Mouse (Mus musculus) heart, postnatal 14 days (tissue): ENCODE data around the gene Psmd9. TPM values are rescaled to one million over a fixed set of nuclear protein-coding genes. Genes with fewer than 3 reads are reported as not detected.

Source experiments
- DNase-seq, 2 experiments: peaks; one replicate each; pipeline ENCODE4 v3.0.0; 2021 to 2022
- intact Hi-C: fragments of 180-260 bp; cut with DNase I; formaldehyde crosslinking; loops from one replicate; pipeline ENCODE4 v1.15.1; 2025
- total RNA-seq, 2 experiments: library from RNA; stranded (reverse); gene quantifications; 2 replicates each; pipeline ENCODE4 v1.2.3; 2021

The Psmd9 gene
- total RNA-seq, 2 experiments from 2014 or later: 17.8 to 18.0 TPM

GRCm38 (mm10) chr5:123228524-123228922 lies 59.3 kb downstream of the Psmd9 start:
- intact Hi-C loops: no loop called here
- DNase-seq: no peak

- intact Hi-C loops: no loop called here
- DNase-seq: no peak
Observed at GRCm38 (mm10) chr5:123229296-123229695, 60.1 kb downstream of the Psmd9 start.

- DNase-seq: no peak
- intact Hi-C loops: no loop called here
Observed at GRCm38 (mm10) chr5:123232180-123232579, 63.0 kb downstream of the Psmd9 start.

GRCm38 (mm10) chr5:123235731-123236130 lies 66.5 kb downstream of the Psmd9 start:
- DNase-seq: peak; percentile 31 to 63
- intact Hi-C loops: no loop called here

DNA sequence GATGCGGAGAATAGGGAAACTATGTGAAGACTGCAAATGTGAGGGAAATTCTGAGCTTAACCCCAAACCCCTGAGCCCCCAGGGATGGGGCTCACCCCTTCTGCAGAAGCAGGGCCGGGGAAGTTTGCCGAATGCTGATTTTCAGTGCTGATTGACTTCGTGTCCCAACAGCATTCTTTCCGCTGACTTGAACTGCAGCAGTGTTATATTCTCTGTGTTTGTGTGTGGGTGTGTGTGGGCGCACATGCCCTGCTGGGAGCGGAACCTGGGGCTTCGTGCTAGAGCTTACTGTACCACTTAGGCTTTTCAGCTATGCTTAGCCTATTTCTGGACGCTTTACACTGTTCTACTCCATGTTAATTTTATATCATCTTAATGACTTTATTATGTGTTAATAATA lies 67.2 kb downstream of the Psmd9 start:
- DNase-seq: no peak
- intact Hi-C loops: no loop called here

- peak; percentile 52 to 56 for DNase-seq
- intact Hi-C loops: no loop called here
Observed at GRCm38 (mm10) chr5:123239501-123239900, 70.3 kb downstream of the Psmd9 start.

DNA sequence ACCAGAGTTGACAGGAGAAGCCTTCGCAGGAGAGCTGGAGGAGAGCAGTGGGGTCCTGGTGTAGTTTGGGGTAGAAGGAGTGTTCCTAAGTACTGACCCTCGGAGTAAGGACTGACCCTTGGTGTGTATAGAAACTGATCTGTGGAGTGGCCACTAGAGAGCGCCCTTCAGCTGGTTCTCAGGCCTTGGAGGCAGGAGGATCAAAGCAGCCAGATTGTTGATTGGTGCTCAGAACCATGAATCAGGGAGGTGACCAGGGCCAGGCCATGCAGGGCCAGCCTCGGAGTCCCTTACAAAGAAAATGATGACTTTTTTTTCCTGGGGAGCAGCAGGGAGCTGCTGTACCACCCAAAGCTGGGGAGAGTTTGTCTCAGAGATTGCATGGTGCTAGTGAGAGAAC lies 76.3 kb downstream of the Psmd9 start:
- DNase-seq: peak; percentile 42 to 60
- intact Hi-C loops: no loop called here

DNA sequence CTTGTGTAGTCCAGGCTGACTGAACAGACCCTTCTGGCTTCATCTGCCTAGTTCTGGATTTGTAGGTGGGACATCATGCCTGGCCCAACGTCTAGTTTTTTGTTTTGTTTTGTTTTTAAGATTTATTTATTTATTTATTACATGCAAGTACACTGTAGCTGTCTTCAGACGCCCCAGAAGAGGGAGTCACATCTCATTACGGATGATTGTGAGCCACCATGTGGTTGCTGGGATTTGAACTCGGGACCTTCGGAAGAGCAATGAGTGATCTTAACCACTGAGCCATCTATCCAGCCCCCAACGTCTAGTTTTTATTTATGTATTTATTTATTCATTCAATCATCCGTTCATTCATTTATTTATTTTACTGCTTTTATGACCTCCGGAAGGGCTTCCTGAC lies 82.2 kb downstream of the Psmd9 start:
- DNase-seq: no peak
- intact Hi-C loops: loop anchor here (5.0 kb wide), 1 partner anchor 186 kb away; no protein-coding TSS in a partner anchor

DNA sequence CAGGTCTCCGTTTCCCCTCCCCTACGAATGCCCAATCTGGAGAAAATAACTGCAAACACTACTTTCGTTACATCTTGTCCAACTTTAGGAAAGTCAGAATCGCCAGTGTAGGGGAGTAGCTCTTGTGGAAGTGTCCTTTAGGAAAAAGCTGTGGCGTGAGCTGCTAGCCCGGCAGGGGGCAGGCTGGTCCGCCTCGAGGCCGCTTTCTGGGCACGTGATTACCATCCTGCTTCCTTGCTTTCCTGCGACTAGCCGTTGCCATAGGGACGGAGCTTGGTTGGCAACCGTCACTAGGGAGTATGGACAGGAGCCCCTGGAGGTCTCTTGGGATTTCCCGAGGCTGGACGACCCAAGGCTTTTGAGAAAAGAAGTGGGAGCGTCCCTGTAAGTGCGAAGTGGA lies 82.6 kb downstream of the Psmd9 start, which contains the start of gene Wdr66:
Gene Wdr66 (plus strand): TSS at position 269 of the 400 bp plus-strand sequence.
- peak; percentile 83 to 91 for DNase-seq
- intact Hi-C loops: loop anchor here (5.0 kb wide), 1 partner anchor 185 kb away; no protein-coding TSS in a partner anchor

GRCm38 (mm10) chr5:123256841-123257755 lies 87.9 kb downstream of the Psmd9 start:
- peak in 1 of 2 experiments; percentile 28 for DNase-seq
- intact Hi-C loops: no loop called here

- peak; percentile 34 to 52 for DNase-seq
Observed at GRCm38 (mm10) chr5:123258990-123259389, 89.8 kb downstream of the Psmd9 start.

GRCm38 (mm10) chr5:123260698-123261097 lies 91.5 kb downstream of the Psmd9 start:
- intact Hi-C loops: no loop called here
- no peak for DNase-seq

More at GRCm38 (mm10) chr5:123258990-123259389, 89.8 kb downstream of the Psmd9 start:
- intact Hi-C loops: no loop called here

DNA sequence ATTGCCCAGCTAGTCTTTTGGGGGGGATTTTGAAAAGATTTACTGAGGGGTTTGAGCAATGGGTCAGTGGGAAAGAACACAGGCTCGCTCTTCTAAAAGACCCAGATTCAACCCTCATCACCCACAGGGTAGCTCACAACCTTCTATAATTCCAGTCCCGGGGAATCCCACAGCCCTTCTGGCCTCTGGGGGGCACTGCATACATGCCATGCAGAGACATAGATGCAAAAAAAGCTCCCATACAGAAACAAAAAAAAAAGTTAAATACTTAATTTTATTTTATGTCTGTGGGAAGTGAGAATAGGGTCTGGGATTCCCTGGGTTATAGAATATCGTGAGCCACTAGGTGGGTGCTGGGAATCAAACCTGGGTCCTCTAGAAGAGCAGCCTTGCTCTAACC lies 97.7 kb downstream of the Psmd9 start:
- intact Hi-C loops: no loop called here

DNA sequence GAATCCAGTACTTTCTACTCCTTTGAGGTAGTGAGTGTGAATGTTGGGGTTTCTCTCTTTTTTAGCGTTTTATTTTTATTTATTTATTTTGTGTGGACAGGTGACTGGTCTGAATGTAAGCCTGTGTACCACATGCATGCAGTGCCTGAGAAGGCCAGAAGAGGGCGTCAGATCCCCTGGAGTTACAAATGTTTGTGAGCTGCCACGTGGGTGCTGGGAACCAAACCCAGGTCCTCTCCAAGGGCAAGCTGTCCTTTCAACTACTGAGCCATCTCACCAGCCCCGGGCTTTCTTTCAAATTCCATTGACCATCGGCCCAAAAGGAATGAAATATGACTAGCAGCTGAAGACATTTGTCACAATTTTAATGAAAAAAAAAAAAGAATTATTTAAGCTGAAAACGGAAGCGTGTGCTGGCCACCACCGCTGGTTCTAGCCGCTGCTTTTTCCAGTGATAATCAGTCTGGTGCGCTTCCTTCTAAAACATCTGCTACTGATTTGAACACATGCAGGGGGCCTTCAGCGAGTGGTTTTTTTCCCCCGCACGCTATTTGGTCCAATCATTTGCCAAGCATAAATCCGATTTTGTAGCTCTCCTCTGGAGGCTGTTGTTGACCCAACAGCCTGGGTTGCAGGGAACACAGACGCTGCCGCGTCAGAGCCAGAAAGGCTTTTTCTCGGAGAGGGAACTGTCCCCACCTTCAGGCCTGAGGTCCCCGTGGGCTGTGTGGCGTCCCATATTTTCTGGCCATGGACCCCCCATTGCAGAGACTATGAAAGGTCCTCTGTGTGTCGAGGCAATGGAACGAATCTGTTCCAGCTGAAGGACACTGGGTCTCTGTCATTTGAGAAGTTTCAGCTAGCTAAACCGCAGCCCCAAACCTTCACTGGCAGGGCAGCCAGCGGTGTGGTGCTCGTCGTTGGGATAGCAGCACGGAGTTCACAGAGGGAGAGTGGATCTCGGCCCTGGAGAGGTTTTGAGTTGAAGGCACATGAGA lies 99.6 kb downstream of the Psmd9 start:
- no peak for DNase-seq
- intact Hi-C loops: no loop called here

More for the DNA sequence above, 97.7 kb downstream of the Psmd9 start:
- DNase-seq: no peak

GRCm38 (mm10) chr5:123270917-123271316 lies 101.7 kb downstream of the Psmd9 start:
- no peak for DNase-seq
- intact Hi-C loops: loop anchor here (10.0 kb wide), 1 partner anchor 234 kb away; no protein-coding TSS in a partner anchor

DNA sequence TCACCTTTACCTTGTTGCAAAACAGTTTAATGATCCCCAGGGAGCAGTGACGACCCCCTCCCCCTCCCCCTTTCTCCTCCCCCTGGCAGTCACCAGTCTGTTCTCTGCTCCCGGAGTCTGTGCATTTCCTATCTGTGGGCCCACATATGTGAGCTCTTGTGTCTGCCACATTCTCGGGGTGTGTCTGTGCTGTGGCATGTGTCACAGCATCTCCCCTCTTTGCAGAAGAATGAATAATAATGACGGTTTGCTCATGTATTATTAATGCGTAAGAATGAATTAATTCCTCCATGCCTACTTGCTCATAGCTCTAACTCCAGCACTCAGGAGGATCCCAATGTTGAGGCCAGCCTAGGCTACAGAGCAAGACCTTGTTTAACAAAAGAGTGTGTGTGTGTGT lies 103.7 kb downstream of the Psmd9 start:
- intact Hi-C loops: loop anchor here (10.0 kb wide), 1 partner anchor 232 kb away; no protein-coding TSS in a partner anchor
- no peak for DNase-seq

- no peak for DNase-seq
- intact Hi-C loops: loop anchor here (10.0 kb wide), 1 partner anchor 228 kb away; no protein-coding TSS in a partner anchor
Observed at GRCm38 (mm10) chr5:123276636-123277341, 107.6 kb downstream of the Psmd9 start.

GRCm38 (mm10) chr5:123277342-123277701 lies 108.1 kb downstream of the Psmd9 start:
- intact Hi-C loops: loop anchor here (10.0 kb wide), 1 partner anchor 227 kb away; no protein-coding TSS in a partner anchor
- DNase-seq: no peak

- intact Hi-C loops: loop anchor here (10.0 kb wide), 1 partner anchor 227 kb away; no protein-coding TSS in a partner anchor
Observed at GRCm38 (mm10) chr5:123277704-123278103, 108.5 kb downstream of the Psmd9 start.

GRCm38 (mm10) chr5:123279248-123279647 lies 110.0 kb downstream of the Psmd9 start:
- no peak for DNase-seq
- intact Hi-C loops: loop anchor here (10.0 kb wide), 1 partner anchor 226 kb away; no protein-coding TSS in a partner anchor

More at GRCm38 (mm10) chr5:123277704-123278103, 108.5 kb downstream of the Psmd9 start:
- no peak for DNase-seq
